Mouse (Mus musculus) lung, adult 2 months (tissue): ENCODE data around the gene Casz1.

Source experiments
- CTCF ChIP-seq: fragments of 200-500 bp; IDR thresholded peaks from 2 replicates; pipeline ENCODE4 v1.5.1; 2011; ENCODE audit warnings: mild to moderate bottlenecking, low read length, control low read depth; ENCODE audit not compliant: insufficient read depth
- POLR2A ChIP-seq: fragments of 200-500 bp; IDR thresholded peaks from 2 replicates; pipeline ENCODE4 v1.6.1; 2011; ENCODE audit warnings: low read depth, mild to moderate bottlenecking, control low read depth, low read length, borderline replicate concordance; ENCODE audit errors: extremely low read depth

- TF ChIP-seq CTCF (no peak), POLR2A (no peak)
Measured at GRCm38 (mm10) chr4:148842302-148842701, 38.1 kb downstream of the Casz1 start.
